Mouse (Mus musculus) liver, embryonic 12.5 days (tissue): Measurements from ENCODE around the gene Cry2. TPM values are rescaled to one million over a fixed set of nuclear protein-coding genes. Genes with fewer than 3 reads are reported as not detected.
"Not testable (repeated sequence)": the region's sequence is repeated elsewhere in the genome, so short reads cannot be mapped to it uniquely, and the experiment has no call there.

Experiments used
- ATAC-seq: fragments of 200-750 bp; cut with Nextera tagmentation; 2 replicates; pipeline ENCODE4 v1.8.0; 2017; ENCODE audit warnings: moderate number of reproducible peaks, mild to moderate bottlenecking, moderate library complexity
- H3K27ac ChIP-seq: fragments of 300-500 bp; sonication (generic); 2 replicates; pipeline ENCODE4 v1.5.1; 2016; ENCODE audit warnings: mild to moderate bottlenecking
- H3K27me3 ChIP-seq: fragments of 300-500 bp; sonication (generic); replicated peaks from 2 replicates; pipeline ENCODE4 v1.6.1; 2016; ENCODE audit warnings: mild to moderate bottlenecking, moderate library complexity
- H3K36me3 ChIP-seq: fragments of 300-500 bp; sonication (generic); 2 replicates; pipeline ENCODE4 v1.6.1; 2016; ENCODE audit warnings: mild to moderate bottlenecking, moderate library complexity
- H3K4me1 ChIP-seq: fragments of 300-500 bp; sonication (generic); 2 replicates; pipeline ENCODE4 v1.6.1; 2016
- H3K4me2 ChIP-seq: fragments of 300-500 bp; sonication (generic); 2 replicates; pipeline ENCODE4 v1.6.1; 2016; ENCODE audit warnings: mild to moderate bottlenecking, moderate library complexity
- H3K4me3 ChIP-seq: fragments of 300-500 bp; sonication (generic); 2 replicates; pipeline ENCODE4 v1.5.1; 2016; ENCODE audit warnings: mild to moderate bottlenecking, moderate library complexity
- H3K9ac ChIP-seq: fragments of 300-500 bp; sonication (generic); 2 replicates; pipeline ENCODE4 v1.6.1; 2016; ENCODE audit warnings: mild to moderate bottlenecking, moderate library complexity
- H3K9me3 ChIP-seq: fragments of 300-500 bp; sonication (generic); replicated peaks from 2 replicates; pipeline ENCODE4 v1.6.1; 2016; ENCODE audit warnings: mild to moderate bottlenecking, moderate library complexity
- WGBS: fragments of 180-500 bp; shearing (Covaris S2); methylation state at CpG from one replicate; pipeline ENCODE4 v1.1.7; 2016; ENCODE audit not compliant: insufficient replicate concordance; 5-methylcytosine and 5-hydroxymethylcytosine counted together
- polyA plus RNA-seq: library from polyadenylated mRNA; unstranded; fragments of >200 nt; fragmentation: Nextera tagmentation; extraction: Ambion mirVana; gene quantifications from 2 replicates; pipeline ENCODE4 v1.2.1, GENCODE M21; 2016

Cry2 gene
- 14.1 and 14.5 TPM in 2 replicates for polyA plus RNA-seq

GRCm38 (mm10) chr2:92433578-92434374 lies at the start of gene Cry2:
Gene Cry2 (minus strand): TSS chr2:92434043.
- Histone ChIP-seq H3K4me2 (peak within 1 kb of the TSS; percentile 99), H3K9ac (peak within 1 kb of the TSS; percentile 90), H3K27ac (peak within 1 kb of the TSS; percentile 83), H3K9me3 (no peaks in the 10 kb centered on the region), H3K4me1 (peaks cover 72% of the 10 kb centered on the region), H3K4me3 (peak within 1 kb of the TSS; percentile 87), H3K36me3 (0 out of 2 replicates have a peak, but pooled peaks cover 7% of the 10 kb centered on the region), H3K27me3 (peaks cover 7% of the 10 kb centered on the region; the same call in 1 of the 2 replicates)
- ATAC-seq: peak; percentile 97
- under 1% methylated on average over 76 of the region's 76 CpGs for WGBS

DNA sequence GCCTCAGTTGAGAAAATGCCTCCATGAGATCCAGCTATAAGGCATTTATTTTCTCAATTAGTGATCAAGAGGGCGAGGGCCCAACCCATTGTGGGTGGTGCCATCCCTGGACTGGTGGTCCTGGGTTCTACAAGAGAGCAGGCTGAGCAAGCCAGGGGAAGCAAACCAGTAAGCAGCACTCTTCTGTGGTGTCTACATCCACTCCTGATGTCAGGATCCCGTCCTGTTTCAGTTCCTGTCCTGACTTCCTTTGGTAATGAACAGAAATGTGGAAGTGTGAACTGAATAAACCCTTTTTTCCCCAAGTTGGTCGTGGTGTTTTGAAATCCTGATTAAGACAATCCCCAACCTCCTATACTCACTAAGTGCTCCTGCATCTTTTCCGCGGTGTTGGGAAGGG lies 49.7 kb upstream of the Cry2 start:
- WGBS: 26% methylated on average over 5 of the region's 5 CpGs
- no peak overlapping the region for H3K27ac ChIP-seq
- ATAC-seq: no peak
- H3K4me3 ChIP-seq: no peak overlapping the region
- no peak overlapping the region for H3K4me2 ChIP-seq
- peaks cover 69% of the 10 kb centered on the region for H3K27me3 ChIP-seq
- peaks cover 24% of the 10 kb centered on the region; the same call in 1 of the 2 replicates for H3K4me1 ChIP-seq
- no peaks in the 10 kb centered on the region for H3K36me3 ChIP-seq
- no peaks in the 10 kb centered on the region for H3K9me3 ChIP-seq
- H3K9ac ChIP-seq: no peak overlapping the region

GRCm38 (mm10) chr2:92482551-92482950 lies 48.7 kb upstream of the Cry2 start:
- Histone ChIP-seq H3K4me1 (peaks cover 27% of the 10 kb centered on the region; the same call in 1 of the 2 replicates), H3K9ac (no peak overlapping the region), H3K36me3 (no peaks in the 10 kb centered on the region), H3K4me3 (no peak overlapping the region), H3K4me2 (no peak overlapping the region), H3K27me3 (peaks cover 62% of the 10 kb centered on the region), H3K9me3 (no peaks in the 10 kb centered on the region), H3K27ac (no peak overlapping the region)
- no peak for ATAC-seq
- 18% methylated on average over 1 of the region's 1 CpGs for WGBS

DNA sequence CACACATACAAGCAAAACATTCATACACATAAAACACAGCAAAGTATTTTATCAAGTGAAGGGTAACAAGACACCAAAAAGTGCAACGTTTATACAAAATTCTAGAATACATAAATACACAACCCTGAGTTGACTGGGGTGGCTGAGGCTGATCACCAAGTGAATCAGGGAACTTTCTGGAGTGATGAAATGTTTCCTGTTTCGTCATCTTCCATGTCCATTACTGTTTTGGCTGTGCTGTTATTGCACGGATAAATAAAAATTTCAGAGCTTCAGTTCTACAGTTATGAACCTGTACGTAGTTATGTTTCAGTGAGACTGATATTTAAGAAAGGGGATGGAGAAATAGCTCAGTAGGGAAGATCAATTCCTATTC lies 44.5 kb upstream of the Cry2 start:
- no peak for ATAC-seq
- no peaks in the 10 kb centered on the region for H3K36me3 ChIP-seq
- no peak overlapping the region for H3K9ac ChIP-seq
- no peak overlapping the region for H3K4me3 ChIP-seq
- H3K4me2 ChIP-seq: no peak overlapping the region
- H3K27me3 ChIP-seq: peaks cover 23% of the 10 kb centered on the region
- H3K27ac ChIP-seq: no peak overlapping the region
- 58% methylated on average over 4 of the region's 4 CpGs for WGBS
- peaks cover 6% of the 10 kb centered on the region; the same call in 1 of the 2 replicates for H3K4me1 ChIP-seq
- peaks cover 5% of the 10 kb centered on the region; the same call in 1 of the 2 replicates for H3K9me3 ChIP-seq

- ATAC-seq: no peak; the same call in 1 of the 2 replicates
- no peaks in the 10 kb centered on the region for H3K36me3 ChIP-seq
- peaks cover 5% of the 10 kb centered on the region; the same call in 1 of the 2 replicates for H3K9me3 ChIP-seq
- H3K27ac ChIP-seq: no peak overlapping the region
- WGBS: 72% methylated on average over 12 of the region's 12 CpGs
- H3K4me3 ChIP-seq: no peak overlapping the region
- no peak overlapping the region for H3K4me2 ChIP-seq
- peaks cover 6% of the 10 kb centered on the region; the same call in 1 of the 2 replicates for H3K4me1 ChIP-seq
- peaks cover 18% of the 10 kb centered on the region for H3K27me3 ChIP-seq
- H3K9ac ChIP-seq: no peak overlapping the region
Observed at GRCm38 (mm10) chr2:92477672-92478312, 43.9 kb upstream of the Cry2 start.

DNA sequence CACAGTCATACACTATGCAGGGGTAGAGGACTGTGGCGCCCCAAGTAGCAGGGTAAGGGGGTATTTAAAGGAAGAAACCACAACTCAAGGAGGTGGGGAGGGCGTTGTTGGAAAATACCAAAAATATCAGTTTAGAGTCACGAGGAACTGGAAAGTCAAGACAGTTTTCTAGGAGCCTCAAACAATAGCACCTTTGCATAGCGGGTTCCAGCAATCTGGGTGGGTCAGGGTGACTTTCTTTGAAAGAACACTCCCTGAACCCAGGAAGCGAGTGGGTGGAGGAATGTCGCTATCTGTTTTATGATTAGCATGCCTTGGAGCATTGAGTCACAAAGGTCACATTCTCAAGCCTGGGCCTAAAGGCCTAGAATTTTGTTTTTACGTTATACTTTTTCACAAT lies 42.7 kb upstream of the Cry2 start:
- H3K4me1 ChIP-seq, ATAC-seq, H3K4me2 ChIP-seq, H3K9ac ChIP-seq, H3K9me3 ChIP-seq, H3K36me3 ChIP-seq, H3K27me3 ChIP-seq, H3K27ac ChIP-seq, H3K4me3 ChIP-seq: not testable (repeated sequence)
- WGBS: 76% methylated on average over 7 of the region's 7 CpGs

DNA sequence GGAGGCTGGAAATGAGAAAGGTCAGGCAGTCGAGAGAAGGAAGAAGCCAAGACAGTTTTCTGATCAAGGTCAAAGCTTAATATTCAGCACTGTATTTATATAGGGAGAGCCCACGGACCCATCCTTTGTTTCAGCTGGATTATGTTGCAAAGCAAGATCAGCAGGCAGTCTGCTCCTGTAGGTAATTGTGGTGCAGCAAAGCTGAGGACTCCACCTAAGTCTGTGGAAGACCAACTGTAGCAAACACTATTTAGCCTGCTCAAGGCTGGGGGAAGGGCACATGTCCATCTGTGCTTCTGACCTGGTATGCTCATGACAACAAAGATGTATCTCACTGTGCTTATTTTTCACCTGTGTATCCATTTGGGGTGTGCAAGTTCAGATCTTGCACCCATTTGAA lies 41.9 kb upstream of the Cry2 start:
- ATAC-seq: no peak
- no peaks in the 10 kb centered on the region; the same call in 1 of the 2 replicates for H3K27me3 ChIP-seq
- H3K9me3 ChIP-seq: peaks cover 5% of the 10 kb centered on the region; the same call in 1 of the 2 replicates
- no peak overlapping the region for H3K27ac ChIP-seq
- no peaks in the 10 kb centered on the region for H3K36me3 ChIP-seq
- no peak overlapping the region for H3K9ac ChIP-seq
- no peak overlapping the region for H3K4me2 ChIP-seq
- no peak overlapping the region for H3K4me3 ChIP-seq
- 47% methylated on average over 2 of the region's 2 CpGs for WGBS
- H3K4me1 ChIP-seq: peaks cover 3% of the 10 kb centered on the region; the same call in 1 of the 2 replicates

- Histone ChIP-seq H3K27ac (no peak overlapping the region), H3K27me3 (no peaks in the 10 kb centered on the region; the same call in 1 of the 2 replicates), H3K4me2 (no peak overlapping the region), H3K36me3 (no peaks in the 10 kb centered on the region), H3K9me3 (peaks cover 5% of the 10 kb centered on the region; the same call in 1 of the 2 replicates), H3K9ac (no peak overlapping the region), H3K4me3 (no peak overlapping the region), H3K4me1 (peaks cover 3% of the 10 kb centered on the region; the same call in 1 of the 2 replicates)
- WGBS: 58% methylated on average over 3 of the region's 3 CpGs
- ATAC-seq: no peak
Observed at GRCm38 (mm10) chr2:92474920-92475319, 41.1 kb upstream of the Cry2 start.

- Histone ChIP-seq H3K4me3 (no peak overlapping the region), H3K36me3 (no peaks in the 10 kb centered on the region), H3K9me3 (peaks cover 5% of the 10 kb centered on the region; the same call in 1 of the 2 replicates), H3K27me3 (peaks cover 10% of the 10 kb centered on the region), H3K27ac (no peak overlapping the region), H3K4me1 (no peaks in the 10 kb centered on the region), H3K4me2 (no peak overlapping the region), H3K9ac (no peak overlapping the region)
- 67% methylated on average over 12 of the region's 12 CpGs for WGBS
- ATAC-seq: no peak
Observed at GRCm38 (mm10) chr2:92471886-92472670, 38.2 kb upstream of the Cry2 start.

DNA sequence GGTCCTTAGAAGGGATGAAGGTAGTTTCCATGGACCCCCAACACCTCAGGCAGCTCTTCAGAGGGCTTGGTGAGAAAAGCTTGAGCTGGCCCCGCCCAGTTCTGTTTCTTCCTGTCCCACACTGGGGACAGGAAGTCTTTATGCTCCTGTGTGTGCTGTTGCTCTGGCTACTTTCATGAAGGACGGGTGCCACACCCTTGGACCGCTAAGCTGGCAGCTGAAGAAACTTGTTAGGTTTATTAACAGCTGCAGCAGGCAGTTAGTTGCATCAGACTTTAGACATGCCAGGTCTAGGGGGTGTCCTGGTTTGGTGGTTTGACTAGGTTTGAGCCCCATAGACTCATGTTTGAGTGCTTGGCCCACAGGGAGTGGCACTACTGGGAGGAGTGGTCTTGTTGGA lies 30.8 kb upstream of the Cry2 start:
- H3K9me3 ChIP-seq: no peaks in the 10 kb centered on the region
- 43% methylated on average over 3 of the region's 3 CpGs for WGBS
- H3K36me3 ChIP-seq: no peaks in the 10 kb centered on the region
- no peak overlapping the region for H3K9ac ChIP-seq
- H3K4me2 ChIP-seq: no peak overlapping the region
- no peak overlapping the region for H3K27ac ChIP-seq
- no peak overlapping the region for H3K4me3 ChIP-seq
- H3K27me3 ChIP-seq: peaks cover 26% of the 10 kb centered on the region
- no peak for ATAC-seq
- H3K4me1 ChIP-seq: peaks cover 12% of the 10 kb centered on the region

DNA sequence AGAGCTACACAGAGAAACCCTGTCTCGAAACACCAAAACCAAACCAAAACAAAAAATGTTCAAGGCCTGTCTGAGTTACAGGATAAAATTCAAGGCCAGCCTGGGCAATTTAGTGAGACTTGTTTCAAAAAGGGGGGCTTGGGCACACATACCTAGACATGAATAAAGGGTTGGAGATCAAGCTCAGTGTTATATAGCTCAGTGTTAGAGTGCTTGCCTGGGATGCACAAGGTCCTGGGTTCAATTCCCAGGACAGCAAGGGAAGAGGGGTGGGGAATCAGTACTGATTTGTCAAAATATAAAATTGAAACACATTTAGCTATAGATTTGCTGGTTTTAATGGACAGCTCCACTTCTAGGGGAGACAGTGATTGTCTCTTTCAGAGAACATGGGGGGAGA lies 27.4 kb upstream of the Cry2 start:
- H3K4me1 ChIP-seq: peaks cover 42% of the 10 kb centered on the region
- WGBS: 78% methylated on average over 1 of the region's 1 CpGs
- peaks cover 17% of the 10 kb centered on the region for H3K27me3 ChIP-seq
- H3K4me2 ChIP-seq: no peak overlapping the region
- no peaks in the 10 kb centered on the region for H3K9me3 ChIP-seq
- H3K9ac ChIP-seq: no peak overlapping the region
- H3K36me3 ChIP-seq: peaks cover 8% of the 10 kb centered on the region; the same call in 1 of the 2 replicates
- H3K4me3 ChIP-seq: no peak overlapping the region
- no peak for ATAC-seq
- H3K27ac ChIP-seq: no peak overlapping the region
